Mouse (Mus musculus) neural tube, embryonic 10.5 days (tissue): Measurements from ENCODE around the gene Ccnb1.
"Not testable (repeated sequence)": the region's sequence is repeated elsewhere in the genome, so short reads cannot be mapped to it uniquely, and the experiment has no call there.

Source experiments
- DNase-seq: peaks from one replicate; pipeline ENCODE4 v3.0.0-alpha.2; 2017; ENCODE audit warnings: low spot score; ENCODE audit errors: extremely low spot score

Ccnb1 gene

DNA sequence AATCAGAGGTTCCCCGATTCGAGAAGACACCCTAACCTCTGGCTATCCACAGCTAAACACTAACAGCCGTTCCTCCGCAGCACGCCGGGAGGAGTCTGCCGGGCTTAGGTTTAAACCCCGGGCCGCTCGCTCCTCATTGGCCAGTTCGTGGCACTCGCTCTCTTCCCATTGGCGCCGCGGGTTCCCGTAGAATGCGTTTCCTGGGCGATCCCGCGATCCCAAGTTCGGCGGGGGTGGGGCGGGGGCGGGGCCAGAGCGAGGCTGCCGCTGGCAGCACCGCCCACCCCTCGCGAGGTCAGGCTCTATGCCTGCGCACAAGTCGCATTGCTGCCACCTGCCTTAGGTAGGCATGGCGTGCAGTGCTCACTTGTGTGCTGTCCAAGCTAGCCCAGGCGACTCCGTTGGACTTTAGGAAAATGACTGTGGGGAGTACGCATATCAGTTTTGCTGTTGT lies at the start of gene Ccnb1:
TSS of gene Ccnb1 (minus strand) at position 157 of the 454 bp plus-strand sequence.
- peak; percentile 96 for DNase-seq

DNA sequence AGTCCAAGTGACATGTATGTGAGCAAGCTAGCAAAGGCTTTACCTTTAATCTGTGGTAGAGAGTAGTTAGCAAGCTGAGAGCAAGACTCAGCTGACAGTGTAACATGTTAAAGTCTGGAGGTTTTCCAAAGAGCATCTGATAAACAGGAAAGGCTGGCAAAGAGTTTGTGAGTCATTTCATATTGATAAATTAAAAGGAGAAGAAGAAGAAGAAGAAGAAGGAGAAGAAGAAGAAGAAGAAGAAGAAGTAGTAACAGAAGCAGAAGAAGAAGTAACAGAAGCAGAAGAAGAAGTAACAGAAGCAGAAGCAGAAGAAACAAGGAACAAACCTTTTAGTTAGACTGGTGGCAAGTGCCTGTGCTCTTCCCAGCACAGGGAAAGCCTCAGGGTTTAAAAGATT lies 48.4 kb upstream of the Ccnb1 start:
- DNase-seq, result no peak

DNA sequence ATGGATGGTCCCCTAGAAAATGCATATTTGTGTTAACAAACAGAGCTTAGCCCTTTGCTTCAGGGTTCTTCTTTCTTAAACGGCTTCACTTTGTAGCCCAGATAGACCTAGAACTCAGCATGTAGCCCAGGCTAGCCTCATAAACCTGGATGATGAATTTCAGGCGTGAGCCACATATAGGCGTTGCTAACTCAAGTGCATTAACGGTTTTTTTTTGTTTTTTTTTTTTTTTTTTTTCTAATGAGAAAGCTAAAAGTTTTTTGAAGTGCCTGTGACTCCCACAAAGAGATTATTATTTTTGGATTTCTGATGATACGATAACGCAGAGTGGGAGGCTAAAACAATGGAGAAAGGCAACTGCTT lies 47.3 kb upstream of the Ccnb1 start:
- DNase-seq, result no peak

DNA sequence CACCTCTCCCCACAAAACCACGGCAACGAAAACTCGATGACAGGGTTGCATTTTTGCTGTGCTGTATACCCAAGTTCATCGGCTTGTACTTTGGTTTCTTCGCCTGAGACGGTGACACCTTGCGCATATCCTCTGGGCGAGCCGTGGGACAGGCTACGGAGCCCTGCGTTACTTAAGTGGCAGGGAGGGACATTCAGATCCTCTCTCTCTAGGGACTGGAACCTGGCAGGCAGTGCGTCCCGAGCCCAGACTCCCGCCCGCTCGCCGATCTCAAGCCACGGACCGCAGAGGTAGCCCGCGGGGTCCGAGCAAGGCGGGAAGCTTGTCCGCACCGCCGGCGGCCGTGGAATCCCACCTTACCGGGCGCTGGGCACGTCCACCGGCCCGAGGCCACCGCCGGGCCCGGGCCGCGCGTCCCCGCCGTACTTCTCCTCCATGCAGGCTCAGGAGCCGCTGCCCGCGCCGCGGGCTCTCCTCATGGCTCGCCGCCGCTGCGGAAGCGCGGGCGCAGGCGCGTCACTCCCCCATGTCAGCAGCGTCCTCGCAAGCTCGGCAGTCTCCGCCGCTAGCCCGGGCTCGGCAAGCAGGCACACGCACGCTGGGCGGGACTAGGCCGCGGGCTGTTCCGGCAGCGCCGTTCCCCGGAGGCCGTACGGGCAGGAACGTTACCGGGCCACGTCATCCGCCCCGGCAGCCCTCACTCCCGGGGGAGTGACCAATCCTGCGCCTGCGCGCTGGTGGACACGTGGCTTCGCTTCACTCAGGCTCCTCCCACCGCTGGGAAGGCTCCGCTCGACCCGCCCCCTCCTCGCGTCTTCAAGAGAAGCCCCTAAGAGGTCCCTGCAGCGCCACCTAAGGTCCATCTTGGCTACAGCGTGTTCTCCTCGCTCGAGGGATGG lies 46.6 kb upstream of the Ccnb1 start, which contains the start of gene Slc30a5:
TSS of gene Slc30a5 (minus strand) at position 687 of the 899 bp plus-strand sequence.
- peak; percentile 98 for DNase-seq

DNA sequence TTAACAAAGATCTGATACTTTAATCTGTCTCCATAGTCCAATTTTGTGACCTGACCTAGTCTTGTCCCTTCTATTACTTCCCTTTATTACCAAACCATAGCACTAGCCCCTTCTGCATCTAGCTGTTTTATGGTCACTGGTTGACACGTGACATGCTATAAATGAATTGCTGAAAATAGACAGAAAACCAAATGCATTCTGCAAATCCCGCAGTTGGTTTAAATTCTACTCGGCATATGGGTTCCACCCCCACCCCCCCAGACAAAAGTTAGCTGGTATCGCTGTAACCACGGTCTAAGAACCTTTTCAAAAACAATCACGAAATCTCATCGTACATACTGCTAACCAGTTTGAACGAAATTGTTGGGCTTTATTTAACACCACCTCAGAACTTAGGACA lies 45.8 kb upstream of the Ccnb1 start:
- DNase-seq, result no peak

DNA sequence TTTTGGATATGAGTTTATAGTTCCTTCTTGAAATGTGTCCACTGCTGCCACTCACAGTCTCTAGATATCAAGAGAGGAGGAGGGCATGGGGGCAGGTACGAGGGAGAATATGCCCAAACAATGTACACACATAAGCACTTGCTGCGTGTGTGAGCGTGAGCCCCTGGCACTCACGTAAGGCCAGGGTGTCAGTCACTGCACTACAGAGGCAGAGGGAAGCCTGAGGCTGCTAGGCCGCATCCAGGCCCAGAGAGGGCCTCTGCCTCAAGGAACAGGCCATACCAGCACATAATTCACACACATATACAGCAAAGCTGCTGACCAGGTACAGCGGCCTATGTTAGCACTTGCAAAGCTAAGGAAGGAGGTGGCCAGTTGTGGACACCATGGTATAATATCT lies 44.8 kb upstream of the Ccnb1 start:
- no peak for DNase-seq

DNA sequence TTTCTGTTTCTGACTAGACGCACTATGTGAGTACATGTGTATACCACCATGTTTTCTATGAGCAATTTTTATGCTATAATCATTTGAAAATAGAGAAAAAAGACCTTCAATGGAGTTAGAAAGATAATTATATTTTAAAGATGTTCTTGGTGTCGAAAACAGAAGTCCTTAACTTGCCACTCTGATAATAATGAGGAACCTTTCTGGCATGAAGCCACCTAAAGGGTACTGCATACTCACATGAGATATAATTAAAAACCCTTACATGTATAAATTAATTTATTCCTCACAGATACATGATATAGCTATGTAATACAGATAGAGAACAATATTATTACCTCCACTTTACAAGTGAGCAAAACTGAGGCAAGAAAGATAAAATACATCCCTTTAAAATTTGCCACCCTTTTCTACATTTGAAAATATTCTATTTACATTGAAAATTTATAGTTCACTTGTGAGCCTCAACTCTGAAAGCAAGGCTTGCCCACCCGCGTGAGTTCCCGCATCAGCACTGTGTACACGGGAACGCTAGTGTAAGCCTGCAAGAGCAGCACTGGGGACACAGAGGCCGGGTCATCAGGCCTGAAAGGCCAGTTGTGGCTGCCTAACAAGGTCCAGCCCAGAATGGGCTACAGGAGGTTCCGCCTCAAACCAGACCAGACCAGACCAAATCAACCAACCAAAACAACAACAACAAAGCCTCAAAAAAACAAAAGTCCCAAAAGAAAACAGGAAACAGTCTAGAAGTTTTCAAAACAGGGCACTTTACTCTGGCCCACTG lies 39.4 kb upstream of the Ccnb1 start:
- DNase-seq, result no peak

DNA sequence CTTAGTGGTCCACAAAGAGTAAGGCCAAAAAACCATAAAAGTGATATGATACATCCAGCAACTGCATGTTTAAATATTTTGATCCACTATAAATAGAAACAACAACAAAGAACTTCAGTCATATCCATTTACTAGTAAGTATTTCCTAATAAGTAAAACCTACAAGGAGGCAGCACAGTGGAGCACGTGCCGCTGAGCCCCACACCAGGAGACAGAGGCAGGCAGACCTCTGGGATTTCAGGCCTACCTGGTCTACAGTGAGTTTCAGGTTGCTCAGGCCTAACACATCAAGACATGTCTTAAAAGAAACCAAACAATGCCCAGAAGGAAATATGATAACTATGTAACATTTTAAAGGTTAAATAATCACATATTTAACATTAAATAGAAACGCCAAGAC lies 38.5 kb upstream of the Ccnb1 start:
- DNase-seq, result no peak

DNA sequence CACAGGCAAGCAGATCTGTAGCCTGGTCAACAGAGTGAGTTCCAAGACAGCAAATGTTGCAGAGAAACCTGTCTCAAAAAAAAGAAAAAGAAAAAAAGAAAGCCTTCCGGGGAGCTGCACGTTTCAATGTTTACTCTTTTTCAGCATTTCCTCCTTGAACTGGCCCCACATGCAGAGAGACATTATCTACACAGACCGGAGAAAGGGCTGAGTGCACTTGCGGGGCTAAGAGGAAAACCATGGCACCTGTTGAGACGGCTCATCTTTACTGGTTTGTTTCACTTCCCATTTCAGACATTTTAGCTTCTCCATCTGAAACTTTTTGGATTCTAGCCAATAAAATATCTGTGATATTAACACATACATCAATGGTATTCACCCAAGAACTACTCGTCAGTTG lies 37.9 kb upstream of the Ccnb1 start:
- no peak for DNase-seq

DNA sequence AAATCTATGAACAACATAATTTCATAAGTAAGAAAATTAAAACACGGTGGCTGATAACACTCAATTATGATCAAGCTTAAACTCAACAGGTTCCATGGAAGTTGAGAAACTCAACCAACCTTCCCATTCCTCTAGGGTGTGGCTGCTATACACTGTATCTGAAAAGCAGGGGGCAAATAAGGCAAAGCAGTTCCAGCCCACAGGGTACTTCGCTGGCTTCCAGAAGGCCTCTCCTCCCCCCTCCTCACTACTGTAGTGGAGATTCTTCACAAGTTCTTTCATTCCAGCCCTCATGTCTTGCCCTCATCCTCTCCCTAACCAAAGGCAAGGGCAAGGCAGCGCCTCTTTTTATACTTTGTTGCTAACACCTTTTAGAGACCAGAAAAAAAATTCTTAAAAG lies 37.5 kb upstream of the Ccnb1 start:
- no peak for DNase-seq

DNA sequence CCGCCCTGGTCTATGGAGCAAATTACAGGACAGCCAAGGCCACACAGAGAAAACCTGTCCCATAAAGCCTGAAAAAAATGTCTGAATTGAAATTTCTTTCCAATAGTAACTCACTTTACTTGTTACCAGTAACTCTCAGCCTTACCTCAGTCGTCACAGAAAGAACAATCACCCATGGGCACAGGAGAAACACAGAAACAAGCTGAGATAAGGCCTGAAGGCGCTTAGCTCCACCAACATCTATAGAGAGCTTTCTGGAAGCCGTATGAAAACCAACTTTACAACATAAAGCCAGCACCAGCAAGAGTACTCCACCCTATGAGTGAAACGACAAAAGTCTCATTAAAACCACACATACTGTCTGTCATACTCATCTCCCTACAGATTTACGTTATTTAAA lies 28.1 kb upstream of the Ccnb1 start:
- DNase-seq, result no peak

DNA sequence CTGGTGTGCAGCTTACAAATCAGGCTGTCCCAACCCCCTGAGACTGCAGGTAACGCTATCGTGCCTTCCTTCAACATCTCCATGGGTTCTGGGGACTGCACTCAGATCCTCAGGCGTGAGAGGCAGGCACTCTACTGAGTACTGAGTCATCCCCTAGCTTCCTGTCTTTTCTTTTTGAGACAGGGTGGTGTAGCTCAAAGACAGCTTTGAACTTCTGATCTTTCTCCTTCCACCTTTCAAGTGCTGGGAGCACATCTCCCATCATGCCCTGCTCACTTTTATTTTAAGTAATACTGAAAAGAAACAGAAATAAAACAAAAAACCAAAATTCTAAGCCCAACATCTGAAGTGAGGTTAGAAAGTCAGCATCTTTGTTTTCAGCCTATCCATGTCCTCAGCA lies 19.4 kb upstream of the Ccnb1 start:
- DNase-seq, result no peak

DNA sequence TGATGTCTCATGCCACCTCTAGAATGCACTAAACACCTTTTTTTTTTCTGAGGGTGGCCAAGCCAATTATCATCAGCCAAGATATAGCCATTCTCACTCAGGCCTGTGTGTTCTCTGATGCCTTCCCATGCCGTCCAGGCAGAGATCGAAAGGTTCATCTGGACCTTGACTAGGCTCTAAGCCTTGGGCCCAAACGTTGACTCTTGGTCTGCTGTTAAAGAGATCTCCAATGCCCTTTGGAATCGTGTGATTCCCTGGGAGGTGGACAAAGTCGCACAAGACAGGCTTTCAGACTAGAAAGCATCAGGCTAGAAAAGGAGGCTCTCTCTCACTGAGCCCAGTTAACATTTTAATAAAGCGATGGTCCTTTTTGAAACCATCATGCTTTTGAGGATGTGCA lies 10.8 kb upstream of the Ccnb1 start:
- DNase-seq, result no peak

DNA sequence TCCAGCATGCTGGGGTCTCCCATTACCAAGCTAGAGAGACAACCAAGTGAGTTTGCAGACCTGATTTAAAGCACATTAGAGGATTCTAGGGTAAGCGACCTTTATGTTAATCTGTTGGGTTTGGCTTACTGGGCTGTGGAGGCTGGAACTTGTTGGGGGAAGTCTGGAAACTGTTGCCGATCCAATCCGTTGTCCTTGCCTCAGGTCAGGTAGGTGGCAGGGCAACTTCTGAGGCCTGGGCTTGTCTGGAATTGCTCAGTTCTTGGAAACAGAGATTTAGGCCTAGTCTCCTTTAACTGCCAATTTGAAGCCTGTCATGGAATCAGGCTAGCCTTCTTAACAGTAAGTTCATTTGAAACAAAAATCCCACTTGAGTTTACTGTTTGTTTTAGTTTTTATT lies 2.7 kb upstream of the Ccnb1 start:
- no peak for DNase-seq

DNA sequence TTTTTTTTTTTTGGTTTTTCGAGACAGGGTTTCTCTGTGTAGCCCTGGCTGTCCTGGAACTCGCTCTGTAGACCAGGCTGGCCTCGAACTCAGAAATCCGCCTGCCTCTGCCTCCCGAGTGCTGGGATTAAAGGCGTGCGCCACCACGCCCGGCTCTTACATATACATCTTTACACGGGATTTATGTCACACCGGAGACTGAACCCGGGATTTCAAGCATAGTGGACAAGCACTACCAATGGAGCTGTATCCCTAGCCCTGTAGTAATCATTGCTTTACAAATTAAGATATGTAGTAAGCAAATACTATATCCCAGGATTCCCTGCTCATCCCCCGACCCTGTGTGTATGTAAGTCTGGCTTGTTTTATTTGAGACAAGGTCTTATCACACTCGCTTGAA lies 1.7 kb upstream of the Ccnb1 start:
- not testable (repeated sequence) for DNase-seq

DNA sequence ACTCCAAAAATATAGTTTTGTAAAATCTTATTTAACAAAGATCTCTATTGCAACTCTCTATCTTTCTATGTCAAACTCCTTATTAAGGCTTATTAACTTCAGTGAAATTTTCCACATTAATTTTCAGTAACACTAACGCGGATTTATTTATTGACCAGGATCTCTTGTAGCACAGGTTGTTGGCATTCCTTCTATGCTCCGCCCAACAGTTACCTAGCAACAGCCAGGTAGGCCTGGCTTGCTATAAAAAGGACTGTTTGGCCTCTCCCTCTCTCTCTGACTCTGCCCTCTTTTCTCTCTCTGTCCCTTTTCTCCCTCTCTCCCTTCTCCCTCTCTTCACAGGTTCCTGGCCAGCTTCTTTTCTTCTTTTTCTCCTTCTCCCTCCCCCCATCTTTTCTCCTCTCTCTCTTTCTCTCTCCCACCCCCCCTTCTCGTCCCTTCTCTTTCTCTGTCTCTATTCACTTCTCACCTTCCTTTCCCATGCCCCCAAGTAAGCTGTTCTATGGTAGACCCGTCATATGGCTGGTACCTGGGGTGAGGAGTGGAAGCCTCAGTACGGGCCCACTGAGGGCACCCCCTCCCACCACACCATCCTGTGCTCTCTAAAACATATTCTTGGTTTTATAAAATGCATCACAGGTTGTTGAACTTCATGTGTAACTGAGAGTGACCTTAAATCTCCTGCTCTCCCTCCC lies 1.1 kb upstream of the Ccnb1 start:
- DNase-seq, result no peak

DNA sequence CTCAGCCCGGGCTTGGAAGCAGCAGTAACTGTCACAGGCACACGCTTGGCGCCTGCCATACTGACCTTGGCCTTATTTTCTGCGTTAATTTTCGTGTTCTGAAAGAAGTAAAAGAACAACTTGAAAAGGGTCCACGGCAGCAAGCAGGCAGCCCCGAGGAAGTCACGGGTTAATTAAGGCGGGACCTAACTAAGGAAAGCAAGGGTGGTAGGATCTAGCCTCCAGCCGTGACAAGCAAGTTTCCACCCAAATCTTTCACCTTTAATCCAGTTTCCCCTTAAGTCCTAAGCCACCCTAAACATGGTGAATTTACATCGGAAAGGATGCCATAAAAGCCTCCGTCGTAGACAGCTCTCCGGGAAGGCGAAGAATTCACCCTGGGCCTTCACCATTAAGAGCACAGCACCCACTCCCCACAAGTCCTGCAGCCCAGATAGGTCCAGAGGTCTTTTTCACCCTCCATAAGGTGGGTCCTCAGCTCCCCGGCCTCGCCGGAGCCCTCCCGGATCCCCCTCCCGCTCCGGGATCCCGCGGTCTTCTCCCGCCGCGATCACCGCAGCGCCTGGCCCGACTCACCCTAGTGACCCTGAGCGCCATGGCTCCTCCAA lies 460 bp downstream of the Ccnb1 start:
- DNase-seq, result peak; percentile 36

DNA sequence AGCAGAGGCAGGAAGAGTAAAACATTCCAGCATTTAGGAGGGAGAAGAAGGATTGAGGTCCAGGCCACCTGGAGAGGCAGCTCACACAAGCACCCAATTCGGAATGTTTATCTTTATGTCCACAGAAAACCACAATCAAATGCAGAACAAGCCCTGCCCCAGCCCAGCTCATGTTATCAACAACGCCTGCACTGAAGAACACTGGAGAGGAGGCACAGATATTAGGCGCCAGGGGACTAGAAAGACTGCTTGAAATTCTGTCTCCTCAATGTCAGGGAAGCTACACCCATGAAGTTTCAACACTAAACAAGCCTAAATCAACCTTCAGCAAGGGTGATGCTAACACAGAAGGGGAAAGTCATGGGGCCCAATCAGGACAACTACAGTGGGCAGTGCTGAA lies 8.9 kb downstream of the Ccnb1 start:
- DNase-seq, result no peak

DNA sequence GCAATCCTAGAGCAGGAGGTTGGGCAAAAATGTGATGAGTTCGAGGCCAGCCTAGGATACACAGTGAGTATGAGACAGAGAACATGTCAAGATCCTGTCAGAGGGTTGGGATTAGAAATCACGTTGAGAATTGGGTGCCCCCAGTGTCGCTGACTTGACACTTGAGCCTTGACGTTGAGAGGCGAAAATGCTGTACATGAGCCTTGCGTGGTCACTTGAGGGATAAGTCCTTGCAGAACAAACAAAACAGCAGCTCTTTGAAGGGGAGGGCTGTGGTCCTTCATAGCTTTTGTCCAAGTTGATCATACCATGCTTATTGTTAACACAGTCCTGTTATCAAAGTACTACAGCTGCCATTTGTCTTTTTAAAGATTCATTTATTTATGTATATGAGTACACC lies 9.7 kb downstream of the Ccnb1 start:
- DNase-seq, result no peak

DNA sequence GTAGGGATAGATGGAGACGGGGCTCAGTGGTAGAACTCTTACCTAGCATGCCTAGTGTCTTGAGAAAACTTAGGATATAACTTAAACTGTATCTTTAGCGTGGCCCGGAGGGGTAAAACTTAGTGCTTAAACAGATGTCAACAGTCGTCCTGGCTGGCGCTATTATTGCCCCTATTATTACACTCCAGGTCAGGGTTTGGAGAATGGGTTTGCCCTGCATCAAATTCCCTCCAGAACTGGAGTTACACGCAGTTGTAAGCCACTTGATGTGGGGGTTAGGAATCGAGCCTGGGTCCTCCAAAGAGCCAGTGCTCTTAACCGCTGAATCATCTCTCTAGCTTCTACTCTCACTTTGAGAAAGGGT lies 10.3 kb downstream of the Ccnb1 start:
- no peak for DNase-seq

DNA sequence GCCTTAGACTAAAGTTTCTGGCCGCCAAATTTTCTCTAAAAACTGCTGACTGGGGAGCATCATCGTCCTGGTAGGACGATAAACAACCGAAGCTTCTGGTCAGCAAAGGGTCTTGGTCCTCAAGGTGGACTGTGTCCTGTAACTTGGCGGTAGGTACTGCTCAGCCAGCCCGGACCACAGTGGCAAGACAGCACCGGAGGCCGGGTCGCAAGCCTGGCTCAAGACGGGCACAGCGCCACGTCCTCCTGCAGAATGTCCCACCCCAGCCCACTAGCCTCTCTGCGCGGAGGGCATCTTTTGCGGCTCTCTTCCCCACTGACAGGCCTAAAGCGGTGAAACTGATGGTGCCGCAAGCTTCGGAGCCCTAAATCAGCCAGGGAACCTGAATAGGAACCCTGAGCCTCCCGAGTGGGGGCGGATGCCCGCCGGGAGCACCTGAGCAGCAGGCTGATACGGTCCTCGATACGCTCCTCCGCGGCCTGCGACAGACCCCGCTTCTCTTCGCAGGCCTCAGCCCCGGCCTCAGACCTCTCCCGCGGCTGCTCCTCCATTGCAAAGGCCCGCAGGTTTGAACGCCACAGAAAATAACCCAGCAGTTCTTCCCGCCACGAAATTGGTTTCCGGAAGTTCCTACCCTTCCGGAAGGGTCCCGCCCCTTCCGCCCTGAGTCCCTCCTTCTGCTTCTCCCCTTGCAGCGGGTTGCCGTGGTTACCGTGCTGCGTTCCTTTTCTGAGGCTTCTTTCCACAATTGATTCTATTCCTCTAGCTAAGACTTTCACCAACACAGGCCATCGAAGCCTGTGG lies 10.9 kb downstream of the Ccnb1 start, which contains the start of gene Cenph:
TSS of gene Cenph (minus strand) at position 648 of the 804 bp plus-strand sequence.
- DNase-seq, result peak; percentile 89
